Mouse (Mus musculus): ENCODE measurements around the gene Smg9. TPM values are rescaled to one million over a fixed set of nuclear protein-coding genes. Genes with fewer than 3 reads are reported as not detected.
A peak's percentile ranks its signal among the peaks of the same experiment; 100 is the strongest.

The Smg9 gene
- polyA plus RNA-seq, 1 experiment, result 34.9 TPM

DNA sequence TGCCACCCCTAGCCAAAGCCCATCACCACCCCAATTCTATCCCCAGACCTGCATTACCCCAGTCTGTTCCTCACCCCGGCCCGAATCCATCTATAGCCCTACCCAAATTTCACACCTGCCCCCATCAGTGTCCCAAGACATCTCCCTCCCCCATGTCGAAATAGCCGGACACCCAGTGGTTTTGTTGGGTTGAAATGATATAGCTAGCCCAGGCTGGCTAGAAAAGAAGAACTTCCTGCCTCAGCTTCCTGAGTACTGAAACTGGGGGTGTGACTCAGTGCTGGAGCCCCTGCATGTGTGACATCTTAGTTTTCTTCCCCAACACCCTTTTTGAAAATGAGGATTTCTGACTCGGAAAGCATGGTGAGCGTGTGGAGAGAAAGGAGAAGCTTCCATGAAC lies 67.4 kb downstream of the Smg9 start:
- Histone ChIP-seq H3K4me3 (ENCODE audit: insufficient read depth, low read depth, low read length) (no peak overlapping the region), H3K27ac (ENCODE audit: insufficient read depth, low read depth, low read length) (no peak overlapping the region), H3K27me3 (replicated peaks; ENCODE audit: control insufficient read depth, insufficient read depth, low read length) (no peaks in the 10 kb centered on the region), H3K4me1 (ENCODE audit: control insufficient read depth, insufficient read depth, low read length) (0 out of 2 replicates have a peak, but pooled peaks cover 3% of the 10 kb centered on the region), H3K36me3 (ENCODE audit: control insufficient read depth, insufficient read depth, low read length) (no peaks in the 10 kb centered on the region)
- 87% methylated on average over 6 of the region's 6 CpGs for WGBS
- TF ChIP-seq CTCF (conservative IDR thresholded peaks at IDR 0.05; ENCODE audit: insufficient read depth, insufficient read length, low read depth, low read length), result no peak
- no peak for TF ChIP-seq POLR2A (IDR thresholded peaks at IDR 0.05; ENCODE audit: low read depth, low read length)
- no peak for DNase-seq

DNA sequence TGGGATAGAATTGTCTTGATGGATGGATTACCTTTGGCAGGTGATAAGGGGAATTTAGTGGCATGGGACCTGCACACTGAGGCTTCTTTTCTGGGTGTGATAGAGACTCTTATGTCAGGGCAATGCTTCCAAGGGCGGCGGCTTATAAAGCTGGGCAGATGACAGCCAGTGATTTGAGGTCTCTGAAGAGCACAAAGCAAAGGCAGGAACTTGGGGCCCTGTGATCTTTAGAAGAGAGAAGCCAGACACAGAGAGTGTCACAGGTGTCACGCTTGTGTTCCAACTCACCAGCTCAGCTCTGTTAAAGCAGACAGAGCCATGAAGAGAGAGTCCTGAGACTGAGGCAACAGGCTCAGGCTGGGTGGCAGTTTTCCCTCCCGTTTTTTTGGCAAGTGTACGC lies 68.5 kb downstream of the Smg9 start:
- TF ChIP-seq POLR2A (IDR thresholded peaks at IDR 0.05; ENCODE audit: low read depth, low read length) (no peak), CTCF (conservative IDR thresholded peaks at IDR 0.05; ENCODE audit: insufficient read depth, insufficient read length, low read depth, low read length) (no peak)
- H3K4me1 ChIP-seq (ENCODE audit: control insufficient read depth, insufficient read depth, low read length), result no peaks in the 10 kb centered on the region
- WGBS, result 78% methylated on average over 5 of the region's 5 CpGs
- no peak overlapping the region for H3K4me3 ChIP-seq (ENCODE audit: insufficient read depth, low read depth, low read length)
- H3K27me3 ChIP-seq (replicated peaks; ENCODE audit: control insufficient read depth, insufficient read depth, low read length), result no peaks in the 10 kb centered on the region
- no peak for DNase-seq
- no peak overlapping the region for H3K27ac ChIP-seq (ENCODE audit: insufficient read depth, low read depth, low read length)
- no peaks in the 10 kb centered on the region for H3K36me3 ChIP-seq (ENCODE audit: control insufficient read depth, insufficient read depth, low read length)

DNA sequence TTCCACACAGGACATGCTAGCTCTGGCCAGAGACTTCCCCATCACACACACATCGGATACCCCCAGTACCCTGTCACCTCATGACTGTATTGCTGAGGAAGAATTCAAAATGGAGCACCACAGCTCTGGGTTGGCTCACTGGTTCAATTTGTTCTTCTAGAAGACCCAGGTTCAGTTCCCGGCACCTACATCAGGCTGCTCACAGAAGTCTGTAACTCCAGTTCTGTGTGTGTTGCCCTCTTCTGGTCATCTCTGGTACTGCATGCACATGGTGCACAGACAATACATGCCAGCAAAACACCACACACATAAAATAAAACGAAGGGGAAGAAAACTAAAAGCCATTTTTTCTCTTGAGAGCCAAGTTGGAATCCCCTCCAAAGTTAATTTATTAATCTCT lies 69.7 kb downstream of the Smg9 start:
- Histone ChIP-seq H3K27me3 (replicated peaks; ENCODE audit: control insufficient read depth, insufficient read depth, low read length) (no peaks in the 10 kb centered on the region), H3K4me1 (ENCODE audit: control insufficient read depth, insufficient read depth, low read length) (no peaks in the 10 kb centered on the region), H3K4me3 (ENCODE audit: insufficient read depth, low read depth, low read length) (no peak overlapping the region), H3K27ac (ENCODE audit: insufficient read depth, low read depth, low read length) (no peak overlapping the region), H3K36me3 (ENCODE audit: control insufficient read depth, insufficient read depth, low read length) (no peaks in the 10 kb centered on the region)
- no peak for DNase-seq
- TF ChIP-seq POLR2A (IDR thresholded peaks at IDR 0.05; ENCODE audit: low read depth, low read length) (no peak), CTCF (conservative IDR thresholded peaks at IDR 0.05; ENCODE audit: insufficient read depth, insufficient read length, low read depth, low read length) (peak; percentile 31; the same call in 1 of the 2 replicates)
- WGBS, result 91% methylated on average over 3 of the region's 3 CpGs

DNA sequence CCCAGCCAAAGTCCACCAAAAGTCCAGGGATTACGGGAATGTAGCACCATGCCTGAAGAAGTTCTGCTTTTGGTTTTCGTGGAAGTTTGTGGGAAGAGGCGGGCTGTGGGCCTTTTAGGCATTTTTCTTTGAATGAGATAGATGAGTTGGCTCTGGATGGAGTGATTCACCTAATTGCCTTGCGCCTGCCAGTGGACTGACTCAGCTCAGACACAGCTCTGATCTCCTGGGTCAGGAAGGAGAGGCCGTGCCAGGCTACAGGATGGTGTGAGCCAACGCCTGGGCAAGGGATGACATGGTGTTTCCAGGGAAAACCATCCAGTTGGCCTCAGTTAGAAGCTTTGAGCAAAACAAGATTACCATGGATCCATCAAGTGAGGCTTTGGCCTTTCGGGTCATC lies 70.9 kb downstream of the Smg9 start:
- Histone ChIP-seq H3K36me3 (ENCODE audit: control insufficient read depth, insufficient read depth, low read length) (no peaks in the 10 kb centered on the region), H3K27ac (ENCODE audit: insufficient read depth, low read depth, low read length) (no peak overlapping the region), H3K27me3 (replicated peaks; ENCODE audit: control insufficient read depth, insufficient read depth, low read length) (no peaks in the 10 kb centered on the region), H3K4me3 (ENCODE audit: insufficient read depth, low read depth, low read length) (no peak overlapping the region), H3K4me1 (ENCODE audit: control insufficient read depth, insufficient read depth, low read length) (no peaks in the 10 kb centered on the region)
- WGBS, result 90% methylated on average over 7 of the region's 7 CpGs
- TF ChIP-seq POLR2A (IDR thresholded peaks at IDR 0.05; ENCODE audit: low read depth, low read length), result no peak
- TF ChIP-seq CTCF (conservative IDR thresholded peaks at IDR 0.05; ENCODE audit: insufficient read depth, insufficient read length, low read depth, low read length), result no peak
- DNase-seq, result no peak

Other genes with a start within 250 kb of the Smg9 start
- gene Zfp114, start 224.6 kb upstream of the Smg9 start, polyA plus RNA-seq (2012; rRNA removed), result 0.30 and 0.60 TPM in 2 replicates
- gene Zfp111, start 188.2 kb upstream of the Smg9 start, polyA plus RNA-seq (2012; rRNA removed), result 2.2 and 2.5 TPM in 2 replicates
- 1.9 and 2.3 TPM in 2 replicates for gene Zfp109, start 162.1 kb upstream of the Smg9 start, polyA plus RNA-seq (2012; rRNA removed)
- 1.2 and 1.3 TPM in 2 replicates for gene Zfp108, start 144.8 kb upstream of the Smg9 start, polyA plus RNA-seq (2012; rRNA removed)
- 3.1 and 3.4 TPM in 2 replicates for gene Zfp93, start 129.2 kb upstream of the Smg9 start, polyA plus RNA-seq (2012; rRNA removed)
- gene Zfp61, start 98.4 kb upstream of the Smg9 start, polyA plus RNA-seq (2012; rRNA removed), result 3.8 and 4.3 TPM in 2 replicates
- gene Zfp94, start 83.0 kb upstream of the Smg9 start, polyA plus RNA-seq (2012; rRNA removed), result 9.4 and 10.5 TPM in 2 replicates
- 0.11 and 0.48 TPM in 2 replicates for gene Tescl, start 65.7 kb upstream of the Smg9 start, polyA plus RNA-seq (2012; rRNA removed)
- gene Lypd5, start 50.4 kb upstream of the Smg9 start, polyA plus RNA-seq (2012; rRNA removed), result not detected in 2 replicates
- 2.3 and 4.1 TPM in 2 replicates for gene Kcnn4, start 29.4 kb upstream of the Smg9 start, polyA plus RNA-seq (2012; rRNA removed)
- gene Irgc1, start 52.7 kb downstream of the Smg9 start, polyA plus RNA-seq (2012; rRNA removed), result 0.33 and 0.41 TPM in 2 replicates
- gene Plaur, start 62.9 kb downstream of the Smg9 start, polyA plus RNA-seq (2012; rRNA removed), result 10.1 and 12.9 TPM in 2 replicates
- 54.7 and 66.4 TPM in 2 replicates for gene Cadm4, start 82.4 kb downstream of the Smg9 start, polyA plus RNA-seq (2012; rRNA removed)
- 9.5 and 17.1 TPM in 2 replicates for gene Zfp428, start 107.4 kb downstream of the Smg9 start, polyA plus RNA-seq (2012; rRNA removed)
- gene AC161166.1, start 112.8 kb downstream of the Smg9 start, polyA plus RNA-seq (2012; rRNA removed), result not detected in 2 replicates
- gene Irgq, start 131.1 kb downstream of the Smg9 start, polyA plus RNA-seq (2012; rRNA removed), result 15.4 and 17.4 TPM in 2 replicates
- gene Pinlyp, start 146.5 kb downstream of the Smg9 start, polyA plus RNA-seq (2012; rRNA removed), result not detected in 2 replicates
- gene Xrcc1, start 146.7 kb downstream of the Smg9 start, polyA plus RNA-seq (2012; rRNA removed), result 29.0 and 31.2 TPM in 2 replicates
- 172 and 173 TPM in 2 replicates for gene Ethe1, start 187.9 kb downstream of the Smg9 start, polyA plus RNA-seq (2012; rRNA removed)
- gene Zfp575, start 188.0 kb downstream of the Smg9 start, polyA plus RNA-seq (2012; rRNA removed), result 0.11 and 0.15 TPM in 2 replicates
- gene Phldb3, start 211.1 kb downstream of the Smg9 start, polyA plus RNA-seq (2012; rRNA removed), result 2.8 and 3.1 TPM in 2 replicates
- 0.06 and 0.67 TPM in 2 replicates for gene Lypd3, start 236.9 kb downstream of the Smg9 start, polyA plus RNA-seq (2012; rRNA removed)